Mouse (Mus musculus): ENCODE results near the gene Uqcc2.

The Uqcc2 gene

GRCm38 (mm10) chr17:27123813-27124375, 9.8 kb downstream of the Uqcc2 start:
- no peak for DNase-seq (ENCODE audit: low read depth, low spot score)

DNA sequence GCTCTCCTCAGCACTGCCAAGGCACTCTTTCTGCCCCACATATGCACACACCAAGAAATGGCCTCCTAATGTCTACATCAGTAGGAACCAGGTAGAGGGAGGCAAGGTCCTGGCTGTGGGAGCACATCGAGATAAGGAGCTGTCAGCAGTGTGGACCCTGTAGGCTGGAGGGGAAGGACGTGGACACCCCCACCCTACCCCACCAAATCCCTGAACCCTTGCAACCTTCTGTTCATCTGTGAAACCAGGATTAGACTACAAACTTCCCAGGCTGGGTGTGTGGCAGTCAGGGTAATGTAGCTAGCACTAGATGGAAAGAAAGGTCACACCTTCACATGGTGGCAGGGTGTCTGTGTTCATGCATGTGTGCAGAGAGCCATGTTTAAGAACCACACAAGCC, 10.6 kb downstream of the Uqcc2 start:
- no peak for DNase-seq (ENCODE audit: low read depth, low spot score)

- no peak for DNase-seq (ENCODE audit: low read depth, low spot score)
Measured at GRCm38 (mm10) chr17:27122701-27123100, 11.0 kb downstream of the Uqcc2 start.

- no peak for DNase-seq (ENCODE audit: low read depth, low spot score)
Measured at GRCm38 (mm10) chr17:27121781-27122180, 11.9 kb downstream of the Uqcc2 start.

- no peak for DNase-seq (ENCODE audit: low read depth, low spot score)
Measured at GRCm38 (mm10) chr17:27121266-27121665, 12.4 kb downstream of the Uqcc2 start.

DNA sequence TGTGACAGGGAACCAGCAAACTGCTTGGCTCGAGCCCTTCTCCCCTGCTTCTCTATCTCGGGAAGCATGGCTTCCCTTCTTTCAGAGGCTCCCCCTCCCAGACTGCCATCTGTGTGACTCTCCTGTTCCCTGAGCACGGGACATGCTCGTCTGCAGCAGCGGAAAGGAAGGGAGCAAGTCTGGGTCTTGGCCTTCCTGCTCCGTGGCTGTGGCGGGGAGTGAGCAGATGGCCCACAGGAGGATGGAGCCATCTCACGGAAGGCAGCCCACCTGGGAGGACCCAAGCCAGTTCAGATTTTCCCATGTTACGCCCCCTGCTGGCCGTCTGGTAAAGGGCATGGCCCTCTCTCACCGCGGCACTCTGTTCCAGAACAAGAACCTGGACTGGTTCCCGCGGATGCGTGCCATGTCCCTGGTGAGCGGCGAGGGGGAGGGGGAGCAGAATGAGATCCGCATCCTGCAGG, 13.1 kb downstream of the Uqcc2 start:
- DNase-seq (ENCODE audit: low read depth, low spot score): no peak

DNA sequence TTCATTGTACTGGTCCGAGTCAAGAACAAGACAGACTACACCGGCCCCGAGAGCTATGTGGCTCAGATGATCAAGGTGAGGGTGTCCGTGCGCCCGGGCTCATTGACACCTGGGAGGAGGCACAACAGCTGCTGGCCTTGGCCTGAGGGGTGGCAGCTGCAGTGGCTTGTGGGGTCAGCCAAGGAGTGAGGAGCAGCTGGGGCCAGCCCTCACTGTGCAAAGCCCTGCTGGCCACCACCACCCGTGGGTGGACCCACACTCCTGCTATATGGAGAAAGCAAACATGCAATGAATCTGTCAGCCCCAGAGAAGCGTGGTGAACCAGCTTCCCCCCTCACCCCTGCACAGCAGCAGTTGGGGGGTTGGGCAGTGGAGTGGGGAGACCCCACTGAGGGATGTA, 13.8 kb downstream of the Uqcc2 start:
- no peak for DNase-seq (ENCODE audit: low read depth, low spot score)

- no peak for DNase-seq (ENCODE audit: low read depth, low spot score)
Measured at GRCm38 (mm10) chr17:27119540-27119895, 14.2 kb downstream of the Uqcc2 start.

DNA sequence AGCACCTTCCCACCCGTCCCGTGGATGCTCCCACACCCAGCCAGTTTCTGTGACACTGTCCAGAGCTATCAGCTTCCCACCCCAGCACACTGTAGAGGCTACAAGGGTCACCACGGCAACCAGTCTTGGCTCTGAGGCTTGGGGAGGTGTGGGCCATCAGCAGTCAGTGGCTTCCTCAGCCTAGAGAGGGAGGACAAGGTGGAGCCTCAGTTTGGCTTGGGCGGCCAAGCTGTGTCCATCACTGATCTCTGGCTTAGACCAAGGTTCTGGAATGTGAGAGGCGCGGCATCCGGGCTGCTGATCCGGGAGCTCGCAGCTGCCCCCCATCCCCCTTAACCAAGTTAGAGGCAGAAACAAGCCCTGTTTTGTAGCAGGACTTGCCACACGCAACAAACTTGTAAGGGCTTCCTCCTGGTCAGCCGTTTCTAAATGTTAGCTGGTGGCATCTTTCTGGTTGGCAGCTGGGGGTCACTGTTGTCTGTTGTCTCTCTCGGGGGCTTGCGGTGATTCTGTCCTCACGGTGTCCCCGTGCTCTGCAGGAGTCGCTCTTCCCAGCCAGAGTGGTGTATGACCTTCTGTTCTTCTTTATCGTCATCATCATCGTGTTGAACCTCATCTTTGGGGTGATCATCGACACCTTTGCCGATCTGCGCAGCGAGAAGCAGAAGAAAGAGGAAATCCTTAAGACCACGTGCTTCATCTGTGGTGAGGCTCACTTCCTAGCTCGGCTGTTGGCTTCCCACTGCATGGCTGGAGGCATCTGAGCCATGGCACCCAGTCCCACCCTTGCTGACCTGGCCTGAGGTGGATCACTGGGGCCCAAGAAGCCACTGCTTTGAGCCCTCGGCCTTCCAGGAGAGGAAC, 14.8 kb downstream of the Uqcc2 start:
- DNase-seq (ENCODE audit: low read depth, low spot score): no peak

GRCm38 (mm10) chr17:27110072-27110471, 23.6 kb downstream of the Uqcc2 start:
- DNase-seq (ENCODE audit: low read depth, low spot score): no peak

- no peak for DNase-seq (ENCODE audit: low read depth, low spot score)
Measured at GRCm38 (mm10) chr17:27107936-27108335, 25.8 kb downstream of the Uqcc2 start.

DNA sequence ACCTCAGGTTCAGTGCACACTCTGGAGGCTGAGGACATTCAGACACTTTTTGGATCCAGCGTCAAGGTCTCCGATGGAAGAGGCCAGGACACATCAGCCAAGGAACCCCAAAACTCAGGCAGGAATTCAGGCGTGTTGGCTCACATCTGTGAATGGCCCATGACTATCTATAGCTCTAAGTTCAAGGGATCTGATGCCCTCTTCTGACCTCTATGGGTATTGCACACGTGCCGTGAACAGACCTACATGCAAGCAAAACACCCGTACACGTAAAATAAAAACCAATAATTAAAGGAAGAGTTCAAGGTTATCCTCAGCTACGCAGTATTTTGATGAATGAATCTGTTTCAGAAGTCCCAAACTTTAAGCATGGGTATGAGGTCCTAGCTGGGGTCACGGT, 27.0 kb downstream of the Uqcc2 start:
- DNase-seq (ENCODE audit: low read depth, low spot score): no peak

DNA sequence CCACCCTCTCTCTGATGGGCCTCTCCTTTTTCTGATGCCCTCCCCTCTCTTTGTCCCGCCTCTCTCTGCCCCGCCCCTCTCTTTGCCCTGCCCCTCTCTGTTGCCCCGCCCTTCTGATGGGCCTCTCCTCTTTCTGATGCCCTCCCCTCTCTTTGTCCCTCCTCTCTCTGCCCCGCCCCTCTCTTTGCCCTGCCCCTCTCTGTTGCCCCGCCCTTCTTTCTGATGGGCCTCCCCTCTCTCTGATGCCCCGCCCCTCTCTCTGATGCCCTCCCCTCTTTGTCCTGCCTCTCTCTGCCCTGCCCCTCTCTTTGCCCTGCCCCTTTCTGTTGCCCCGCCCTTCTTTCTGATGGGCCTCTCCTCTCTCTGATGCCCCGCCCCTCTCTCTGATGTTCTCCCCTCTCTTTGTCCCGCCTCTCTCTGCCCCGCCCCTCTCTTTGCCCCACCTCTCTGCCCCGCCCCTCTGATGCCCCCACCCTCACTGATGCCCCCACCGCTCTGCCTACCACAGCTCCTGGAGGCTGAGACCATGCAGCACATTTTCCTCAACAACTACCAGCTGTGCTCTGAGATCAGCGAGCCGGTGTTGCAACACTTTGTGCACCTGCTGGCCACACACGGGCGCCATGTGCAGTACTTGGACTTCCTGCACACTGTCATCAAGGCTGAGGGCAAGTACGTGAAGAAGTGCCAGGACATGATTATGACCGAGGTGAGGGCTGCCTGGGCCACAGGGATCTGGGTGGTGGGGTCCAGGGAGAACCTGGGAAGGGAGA, 27.8 kb downstream of the Uqcc2 start:
- no peak for DNase-seq (ENCODE audit: low read depth, low spot score)

DNA sequence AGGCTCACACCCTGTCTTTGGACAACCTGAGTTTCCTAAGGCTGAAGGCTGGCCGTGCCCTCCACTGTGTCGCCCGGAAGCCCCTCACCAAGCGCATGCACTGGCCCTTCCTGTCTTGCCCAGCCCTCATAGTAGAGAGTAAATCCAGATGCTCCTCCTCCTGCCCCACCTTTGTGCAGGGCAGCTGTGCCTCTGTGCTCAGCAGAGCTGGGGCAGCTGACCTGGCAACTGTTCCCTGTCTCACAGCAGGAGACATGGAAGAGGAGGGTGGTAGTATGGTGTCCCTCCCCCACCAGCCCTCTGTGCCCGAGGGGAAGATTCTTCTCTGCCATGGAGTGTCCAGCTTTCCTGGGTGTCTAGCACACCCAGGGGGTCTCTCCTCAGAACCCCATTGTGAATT, 32.0 kb downstream of the Uqcc2 start:
- no peak for DNase-seq (ENCODE audit: low read depth, low spot score)

GRCm38 (mm10) chr17:27095690-27096089, 38.0 kb downstream of the Uqcc2 start:
- no peak for DNase-seq (ENCODE audit: low read depth, low spot score)

DNA sequence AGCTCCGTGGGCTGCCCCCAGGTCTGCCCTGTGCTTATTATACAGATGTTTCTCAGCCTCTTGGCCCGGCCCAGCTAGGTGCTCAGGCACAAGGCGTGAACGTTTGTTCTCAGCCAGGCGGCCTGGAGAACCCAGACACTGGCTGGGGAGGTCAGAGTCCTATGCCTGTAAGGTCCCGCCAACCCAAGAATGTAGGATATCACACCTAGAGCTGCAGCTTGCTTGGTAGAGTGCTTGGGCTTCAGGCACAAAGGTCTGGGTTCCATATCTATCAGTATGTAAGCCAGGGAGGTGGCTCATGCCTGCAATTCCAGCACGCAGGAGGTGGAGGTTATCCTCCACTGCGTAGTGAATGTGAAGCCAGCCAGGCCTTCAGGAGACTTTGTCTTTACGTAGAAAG, 43.6 kb downstream of the Uqcc2 start:
- no peak for DNase-seq (ENCODE audit: low read depth, low spot score)

DNA sequence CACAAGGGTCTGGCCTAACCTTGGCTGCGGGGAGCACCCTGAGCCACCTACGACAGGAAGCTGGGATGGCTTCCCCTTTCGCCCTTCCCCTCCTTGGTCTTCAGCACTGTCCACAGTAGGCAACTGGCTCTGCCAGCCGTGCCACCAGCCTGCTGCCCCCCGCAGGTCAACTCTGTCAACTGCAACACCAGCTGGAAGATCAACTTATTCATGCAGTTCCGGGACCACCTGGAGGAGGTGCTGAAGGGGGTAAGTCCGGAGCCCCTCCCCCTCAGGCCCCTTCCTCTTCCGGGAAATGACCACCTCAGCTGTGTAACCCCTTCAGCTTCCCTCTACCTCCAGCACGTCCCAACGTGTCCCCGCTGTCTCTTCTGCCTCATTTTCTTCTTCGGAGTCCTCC, 46.3 kb downstream of the Uqcc2 start:
- no peak for DNase-seq (ENCODE audit: low read depth, low spot score)

DNA sequence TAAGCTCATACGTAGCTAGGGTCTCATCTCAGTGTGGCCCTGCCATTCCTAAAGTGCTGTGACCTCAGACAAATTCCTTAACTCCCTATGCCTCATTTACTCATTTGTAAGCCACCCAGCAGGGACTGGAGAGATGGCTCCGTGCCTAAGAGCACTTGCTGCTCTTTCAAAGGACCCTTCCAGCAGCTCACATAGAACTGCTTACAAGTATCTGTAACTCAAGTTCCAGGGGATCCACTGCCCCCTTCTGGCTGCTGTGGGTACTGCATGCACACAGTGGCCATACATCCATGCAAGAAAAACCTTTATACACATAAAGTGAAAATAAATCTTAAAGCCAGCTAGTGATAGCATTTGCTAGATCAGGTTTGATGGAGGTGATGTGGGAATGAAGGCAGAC, 48.0 kb downstream of the Uqcc2 start:
- no peak for DNase-seq (ENCODE audit: low read depth, low spot score)

GRCm38 (mm10) chr17:27083601-27084000, 50.1 kb downstream of the Uqcc2 start:
- no peak for DNase-seq (ENCODE audit: low read depth, low spot score)

DNA sequence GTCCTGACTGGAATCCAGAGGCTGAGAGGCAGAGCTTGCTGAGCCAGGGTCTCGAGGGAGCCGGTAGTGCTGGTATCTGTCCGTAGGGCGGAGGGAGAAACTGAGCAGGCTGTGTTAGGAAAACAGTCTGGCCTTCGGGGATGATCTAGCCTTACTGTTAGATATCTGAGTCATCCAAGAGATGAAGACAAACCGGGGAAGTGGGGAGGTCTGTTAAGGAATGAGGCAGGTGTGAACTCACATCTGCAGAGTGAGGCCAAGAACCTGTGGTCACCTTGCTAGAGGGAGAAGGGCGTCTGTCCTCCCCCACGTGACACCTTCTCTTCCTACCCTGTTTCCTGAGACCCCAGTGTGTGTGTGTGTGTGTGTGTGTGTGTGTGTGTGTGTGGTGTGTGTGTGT, 50.9 kb downstream of the Uqcc2 start:
- DNase-seq (ENCODE audit: low read depth, low spot score): no peak

- no peak for DNase-seq (ENCODE audit: low read depth, low spot score)
Measured at GRCm38 (mm10) chr17:27081868-27082267, 51.8 kb downstream of the Uqcc2 start.

GRCm38 (mm10) chr17:27078499-27078898, 55.2 kb downstream of the Uqcc2 start:
- DNase-seq (ENCODE audit: low read depth, low spot score): no peak

- DNase-seq (ENCODE audit: low read depth, low spot score): no peak
Measured at GRCm38 (mm10) chr17:27077920-27078319, 55.8 kb downstream of the Uqcc2 start.
